Mouse (Mus musculus) C3H10T1/2 (cell line): ENCODE data around the gene Gm13693. TPM values are rescaled to one million over a fixed set of nuclear protein-coding genes. Genes with fewer than 3 reads are reported as not detected.

Source experiments
- polyA plus RNA-seq, 2 experiments: library from polyadenylated mRNA; unstranded; fragments of >200 nt; fragmentation: generic; extraction: Trizol; gene quantifications; one replicate each; pipeline ENCODE4 v1.2.1; 2012; ENCODE audit warnings: missing spikeins in 2 of 2

Gm13693 gene
- polyA plus RNA-seq, result under 1 TPM in 1 of 2 experiments, not detected in 1; 0.01 TPM

DNA sequence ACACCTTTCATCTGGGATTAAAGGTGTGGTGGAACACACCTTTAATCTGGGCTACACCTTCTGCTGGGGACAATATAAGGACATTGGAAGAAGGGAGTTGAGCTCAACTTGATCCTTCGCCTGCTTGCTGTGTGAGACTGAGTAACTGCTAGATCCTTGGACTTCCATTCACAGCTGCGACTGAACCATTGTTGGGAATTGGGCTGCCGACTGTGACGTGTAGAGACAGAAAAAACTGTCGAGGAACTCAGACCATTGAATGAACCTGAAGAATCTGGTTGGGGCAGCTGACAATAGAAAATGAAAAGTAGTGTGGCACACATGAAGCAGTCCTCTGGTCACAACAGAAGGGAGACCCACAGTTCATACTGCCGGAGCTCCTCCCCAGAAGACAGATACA is at the start of gene Gm13693:
Gm13693 (plus strand) TSS at position 301 of the 400 bp plus-strand sequence.

GRCm38 (mm10) chr2:83940931-83941361 is 20.4 kb upstream of the Gm13693 start, which contains the start of gene Zswim2:
TSS of gene Zswim2 (minus strand) at chr2:83941228.

GRCm38 (mm10) chr2:83955393-83955792 is 5.9 kb upstream of the Gm13693 start, which contains the start of gene Gm13698:
TSS of gene Gm13698 (plus strand) at chr2:83955693.

GRCm38 (mm10) chr2:83967013-83967412 is 5.7 kb downstream of the Gm13693 start, which contains the start of gene Gm13695:
TSS of gene Gm13695 (plus strand) at chr2:83967313.

DNA sequence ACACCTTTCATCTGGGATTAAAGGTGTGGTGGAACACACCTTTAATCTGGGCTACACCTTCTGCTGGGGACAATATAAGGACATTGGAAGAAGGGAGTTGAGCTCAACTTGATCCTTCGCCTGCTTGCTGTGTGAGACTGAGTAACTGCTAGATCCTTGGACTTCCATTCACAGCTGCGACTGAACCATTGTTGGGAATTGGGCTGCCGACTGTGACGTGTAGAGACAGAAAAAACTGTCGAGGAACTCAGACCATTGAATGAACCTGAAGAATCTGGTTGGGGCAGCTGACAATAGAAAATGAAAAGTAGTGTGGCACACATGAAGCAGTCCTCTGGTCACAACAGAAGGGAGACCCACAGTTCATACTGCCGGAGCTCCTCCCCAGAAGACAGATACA is 11.5 kb downstream of the Gm13693 start, which contains the start of gene Gm13696:
Gm13696 (plus strand) TSS at position 301 of the 400 bp plus-strand sequence.

GRCm38 (mm10) chr2:83978633-83979032 is 17.3 kb downstream of the Gm13693 start, which contains the start of gene Gm13694:
TSS of gene Gm13694 (plus strand) at chr2:83978933.

GRCm38 (mm10) chr2:83984443-83984842 is 23.1 kb downstream of the Gm13693 start, which contains the start of gene Gm13697:
TSS of gene Gm13697 (plus strand) at chr2:83984743.

DNA sequence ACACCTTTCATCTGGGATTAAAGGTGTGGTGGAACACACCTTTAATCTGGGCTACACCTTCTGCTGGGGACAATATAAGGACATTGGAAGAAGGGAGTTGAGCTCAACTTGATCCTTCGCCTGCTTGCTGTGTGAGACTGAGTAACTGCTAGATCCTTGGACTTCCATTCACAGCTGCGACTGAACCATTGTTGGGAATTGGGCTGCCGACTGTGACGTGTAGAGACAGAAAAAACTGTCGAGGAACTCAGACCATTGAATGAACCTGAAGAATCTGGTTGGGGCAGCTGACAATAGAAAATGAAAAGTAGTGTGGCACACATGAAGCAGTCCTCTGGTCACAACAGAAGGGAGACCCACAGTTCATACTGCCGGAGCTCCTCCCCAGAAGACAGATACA is 28.9 kb downstream of the Gm13693 start, which contains the start of gene Gm13691:
Gm13691 (plus strand) TSS at position 301 of the 400 bp plus-strand sequence.

Other genes with a start within 250 kb of the Gm13693 start
- gene Itgav, start 237.1 kb upstream of the Gm13693 start, polyA plus RNA-seq, result 10 to 100 TPM; 12.1 to 41.7 TPM
- gene Fam171b, start 148.9 kb upstream of the Gm13693 start, polyA plus RNA-seq, result 1 to 10 TPM in 1 of 2 experiments, under 1 TPM in 1; 0.18 to 3.6 TPM
- gene Zswim2, start 20.3 kb upstream of the Gm13693 start, polyA plus RNA-seq, result not detected
- gene Gm13698, start 5.8 kb upstream of the Gm13693 start, polyA plus RNA-seq, result under 1 TPM in 1 of 2 experiments, not detected in 1; 0.01 TPM
- gene Gm13695, start 5.8 kb downstream of the Gm13693 start, polyA plus RNA-seq, result under 1 TPM in 1 of 2 experiments, not detected in 1; 0.01 TPM
- gene Gm13696, start 11.6 kb downstream of the Gm13693 start, polyA plus RNA-seq, result under 1 TPM in 1 of 2 experiments, not detected in 1; 0.01 TPM
- gene Gm13694, start 17.4 kb downstream of the Gm13693 start, polyA plus RNA-seq, result under 1 TPM in 1 of 2 experiments, not detected in 1; 0.01 TPM
- under 1 TPM in 1 of 2 experiments, not detected in 1; 0.01 TPM for gene Gm13697, start 23.2 kb downstream of the Gm13693 start, polyA plus RNA-seq
- under 1 TPM in 1 of 2 experiments, not detected in 1; 0.01 TPM for gene Gm13691, start 29.1 kb downstream of the Gm13693 start, polyA plus RNA-seq